Comparison of ENCODE assay signal across 8 mouse cellular contexts in the genomic region with DNA sequence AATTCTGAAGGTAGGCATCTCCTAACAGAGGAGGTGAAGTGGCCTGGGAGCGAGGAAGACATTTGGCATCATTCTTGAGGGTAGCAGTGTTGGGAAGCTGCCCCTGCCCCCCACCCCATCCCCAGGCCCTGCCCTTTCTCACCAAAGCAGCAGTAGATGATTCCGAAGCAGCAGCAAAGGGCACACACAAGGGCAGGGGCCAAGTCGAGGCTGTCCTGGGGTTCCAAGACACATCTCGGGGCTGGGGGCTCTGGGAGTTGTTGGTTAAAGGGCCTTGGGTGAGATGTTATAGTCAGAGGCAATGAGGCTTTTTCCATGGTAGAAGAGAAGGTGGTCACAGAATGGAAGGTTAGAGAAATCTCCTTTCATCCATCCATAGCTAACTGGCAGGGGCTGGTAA. TPM values are rescaled to one million over a fixed set of nuclear protein-coding genes. Genes with fewer than 3 reads are reported as not detected.
DNase-seq lines count a peak whose midpoint lies in the region; ATAC-seq lines count a peak whose summit lies in the region.
"Had no signal": no experiment of that assay in that cellular context is flagged by ENCODE, and none has a peak within 500 bp of the region (broad histone marks: within the 10 kb centered on the region; RNA-seq: fewer than 3 reads in every experiment).

No protein-coding gene starts in this region.

- peaks cover 45% of the 10 kb centered on the region for H3K4me1 ChIP-seq in megakaryocyte, embryonic 14.5 days
- H3K4me1 ChIP-seq in heart, embryonic 16.5 days (ENCODE audit: control insufficient read depth, insufficient read depth, low read length): peaks cover 30% of the 10 kb centered on the region
- peaks cover 39% of the 10 kb centered on the region for H3K4me1 ChIP-seq in liver, embryonic 12.5 days
- peaks cover 23% of the 10 kb centered on the region for H3K4me1 ChIP-seq in stomach, embryonic 16.5 days (ENCODE audit: control insufficient read depth, insufficient read depth, low read length)

- H3K36me3 ChIP-seq in megakaryocyte, embryonic 14.5 days (replicated peaks; ENCODE audit: low read length): peaks cover 71% of the 10 kb centered on the region
- no peaks in the 10 kb centered on the region; the same call in none of the 2 replicates for H3K36me3 ChIP-seq in heart, embryonic 16.5 days (ENCODE audit: control insufficient read depth, insufficient read depth)
- peaks cover 33% of the 10 kb centered on the region for H3K36me3 ChIP-seq in liver, embryonic 12.5 days
- H3K36me3 ChIP-seq in stomach, embryonic 16.5 days (ENCODE audit: control insufficient read depth, insufficient read depth, low read length): no peaks in the 10 kb centered on the region

- H3K27me3 ChIP-seq in megakaryocyte, embryonic 14.5 days (replicated peaks): no peaks in the 10 kb centered on the region
- no peaks in the 10 kb centered on the region for H3K27me3 ChIP-seq in heart, embryonic 16.5 days (ENCODE audit: control insufficient read depth, insufficient read depth, low read length)
- peaks cover 4% of the 10 kb centered on the region for H3K27me3 ChIP-seq in liver, embryonic 12.5 days (replicated peaks)
- no peaks in the 10 kb centered on the region for H3K27me3 ChIP-seq in stomach, embryonic 16.5 days (ENCODE audit: control insufficient read depth, insufficient read depth, low read length)

- WGBS in heart, embryonic 16.5 days: 47% methylated on average over 4 of the region's 4 CpGs
- 61% methylated on average over 4 of the region's 4 CpGs for WGBS in liver, embryonic 12.5 days (ENCODE audit: insufficient replicate concordance)
- 48% methylated on average over 4 of the region's 4 CpGs for WGBS in stomach, embryonic 16.5 days

- H3K9ac ChIP-seq in heart, embryonic 16.5 days (ENCODE audit: low read length): peak overlapping the region; percentile 94
- no peak overlapping the region for H3K9ac ChIP-seq in liver, embryonic 12.5 days
- peak overlapping the region; percentile 79 for H3K9ac ChIP-seq in stomach, embryonic 16.5 days (ENCODE audit: low read length)

- no peak overlapping the region; the same call in 1 of the 2 replicates for H3K27ac ChIP-seq in heart, embryonic 16.5 days (ENCODE audit: low read length)
- peak overlapping the region; percentile 93; the same call in 1 of the 2 replicates for H3K27ac ChIP-seq in liver, embryonic 12.5 days
- peak overlapping the region; percentile 96; the same call in 1 of the 2 replicates for H3K27ac ChIP-seq in stomach, embryonic 16.5 days (ENCODE audit: low read length)

- H3K4me3 ChIP-seq in megakaryocyte, embryonic 14.5 days (replicated peaks): peak overlapping the region; percentile 100
- peak overlapping the region; percentile 87 for H3K4me3 ChIP-seq in heart, embryonic 16.5 days (ENCODE audit: low read length)
- H3K4me3 ChIP-seq in liver, embryonic 12.5 days: peak overlapping the region; percentile 82; the same call in 1 of the 2 replicates
- H3K4me3 ChIP-seq in stomach, embryonic 16.5 days (replicated peaks; ENCODE audit: low read length): peak overlapping the region; percentile 56

- no peak for DNase-seq in adrenal gland, adult 2 months
- DNase-seq in adrenal gland, postnatal 10 days: no peak
- DNase-seq: thymus, adult 2 months had no signal

- ATAC-seq in megakaryocyte, adult 5-6 weeks (ENCODE audit: poor library complexity, severe bottlenecking): no peak
- ATAC-seq in heart, embryonic 16.5 days (replicated peaks; ENCODE audit: extremely low read depth, insufficient read depth, low FRiP score): no peak
- ATAC-seq in liver, embryonic 12.5 days: no peak
- no peak for ATAC-seq in stomach, embryonic 16.5 days (ENCODE audit: insufficient read depth, low FRiP score)

- H3K4me2 ChIP-seq in heart, embryonic 16.5 days (ENCODE audit: low read depth, low read length): peak overlapping the region; percentile 66
- H3K4me2 ChIP-seq in liver, embryonic 12.5 days: peak overlapping the region; percentile 94
- peak overlapping the region; percentile 83 for H3K4me2 ChIP-seq in stomach, embryonic 16.5 days (ENCODE audit: low read depth, low read length)

- no peaks in the 10 kb centered on the region for H3K9me3 ChIP-seq in megakaryocyte, embryonic 14.5 days
- H3K9me3 ChIP-seq in heart, embryonic 16.5 days (replicated peaks; ENCODE audit: control insufficient read depth, low read length): no peaks in the 10 kb centered on the region
- H3K9me3 ChIP-seq in liver, embryonic 12.5 days (replicated peaks): no peaks in the 10 kb centered on the region
- no peaks in the 10 kb centered on the region for H3K9me3 ChIP-seq in stomach, embryonic 16.5 days (replicated peaks; ENCODE audit: control insufficient read depth, low read length)

RNA-seq across cellular contexts. Expression of gene Dnajc14, which starts 0.9 kb away (rescaled TPM):
- 13.4 and 18.2 TPM in 2 replicates for polyA plus RNA-seq in megakaryocyte, embryonic 14.5 days (2012; ENCODE audit: insufficient read depth, low replicate concordance)
- 29.1 and 35.9 TPM in 2 replicates for total RNA-seq in megakaryocyte, adult 5-6 weeks (2015)
- 58.3 and 61.3 TPM in 2 replicates for total RNA-seq in megakaryocyte, adult 5-6 weeks (2017)
- 40.3 and 42.2 TPM in 2 replicates for polyA plus RNA-seq in heart, embryonic 16.5 days (2015; fragmentation: Nextera tagmentation; extraction: Ambion mirVana)
- polyA plus RNA-seq in liver, embryonic 12.5 days (2016; fragmentation: Nextera tagmentation; extraction: Ambion mirVana): 27.9 and 29.1 TPM in 2 replicates
- polyA plus RNA-seq in stomach, embryonic 16.5 days (2015; fragmentation: Nextera tagmentation; extraction: Ambion mirVana): 54.1 and 59.5 TPM in 2 replicates
- 10 to 100 TPM; 61.8 to 77.2 TPM for total RNA-seq in adrenal gland, adult 2 months (2021)
- 7.1 and 10.6 TPM in 2 replicates for polyA plus RNA-seq in adrenal gland, adult 2 months (2012; rRNA removed)
- total RNA-seq in adrenal gland, postnatal 10 days (2021): 10 to 100 TPM; 57.7 to 64.9 TPM

RNA-seq across cellular contexts. Expression of gene Tmem198b, which starts 1.2 kb away (rescaled TPM):
- polyA plus RNA-seq in megakaryocyte, embryonic 14.5 days (2012; ENCODE audit: insufficient read depth, low replicate concordance): 0.95 and 2.0 TPM in 2 replicates
- 4.5 and 6.5 TPM in 2 replicates for total RNA-seq in megakaryocyte, adult 5-6 weeks (2015)
- total RNA-seq in megakaryocyte, adult 5-6 weeks (2017): 3.9 and 4.0 TPM in 2 replicates
- 16.2 and 18.1 TPM in 2 replicates for polyA plus RNA-seq in heart, embryonic 16.5 days (2015; fragmentation: Nextera tagmentation; extraction: Ambion mirVana)
- polyA plus RNA-seq in liver, embryonic 12.5 days (2016; fragmentation: Nextera tagmentation; extraction: Ambion mirVana): 3.7 and 3.9 TPM in 2 replicates
- polyA plus RNA-seq in stomach, embryonic 16.5 days (2015; fragmentation: Nextera tagmentation; extraction: Ambion mirVana): 17.3 and 18.2 TPM in 2 replicates
- total RNA-seq in adrenal gland, adult 2 months (2021): 1 to 10 TPM; 6.7 to 9.4 TPM
- 15.6 and 18.0 TPM in 2 replicates for polyA plus RNA-seq in adrenal gland, adult 2 months (2012; rRNA removed)
- total RNA-seq in adrenal gland, postnatal 10 days (2021): 10 to 100 TPM; 11.0 to 14.1 TPM

RNA-seq across cellular contexts. Expression of gene Mmp19, which starts 12.2 kb away (rescaled TPM):
- polyA plus RNA-seq in megakaryocyte, embryonic 14.5 days (2012; ENCODE audit: insufficient read depth, low replicate concordance): 3.4 TPM in 1 of 2 replicates, not detected in the other
- 4.4 and 4.5 TPM in 2 replicates for total RNA-seq in megakaryocyte, adult 5-6 weeks (2015)
- total RNA-seq in megakaryocyte, adult 5-6 weeks (2017): 10.9 and 12.7 TPM in 2 replicates
- 1.3 and 2.4 TPM in 2 replicates for polyA plus RNA-seq in heart, embryonic 16.5 days (2015; fragmentation: Nextera tagmentation; extraction: Ambion mirVana)
- polyA plus RNA-seq in liver, embryonic 12.5 days (2016; fragmentation: Nextera tagmentation; extraction: Ambion mirVana): 5.5 and 6.8 TPM in 2 replicates
- 2.2 and 3.5 TPM in 2 replicates for polyA plus RNA-seq in stomach, embryonic 16.5 days (2015; fragmentation: Nextera tagmentation; extraction: Ambion mirVana)
- total RNA-seq in adrenal gland, adult 2 months (2021): 10 to 100 TPM; 35.8 to 64.4 TPM
- polyA plus RNA-seq in adrenal gland, adult 2 months (2012; rRNA removed): 16.0 and 16.8 TPM in 2 replicates
- 10 to 100 TPM; 22.1 to 23.9 TPM for total RNA-seq in adrenal gland, postnatal 10 days (2021)

RNA-seq across cellular contexts. Expression of gene Sarnp, which starts 14.2 kb away (rescaled TPM):
- 13.5 TPM in 1 of 2 replicates, not detected in the other for polyA plus RNA-seq in megakaryocyte, embryonic 14.5 days (2012; ENCODE audit: insufficient read depth, low replicate concordance)
- total RNA-seq in megakaryocyte, adult 5-6 weeks (2015): 173 and 182 TPM in 2 replicates
- 209 and 234 TPM in 2 replicates for total RNA-seq in megakaryocyte, adult 5-6 weeks (2017)
- 154 and 169 TPM in 2 replicates for polyA plus RNA-seq in heart, embryonic 16.5 days (2015; fragmentation: Nextera tagmentation; extraction: Ambion mirVana)
- polyA plus RNA-seq in liver, embryonic 12.5 days (2016; fragmentation: Nextera tagmentation; extraction: Ambion mirVana): 154 and 161 TPM in 2 replicates
- 161 and 184 TPM in 2 replicates for polyA plus RNA-seq in stomach, embryonic 16.5 days (2015; fragmentation: Nextera tagmentation; extraction: Ambion mirVana)
- 10 to 100 TPM; 52.7 to 55.8 TPM for total RNA-seq in adrenal gland, adult 2 months (2021)
- 1.3 and 1.5 TPM in 2 replicates for polyA plus RNA-seq in adrenal gland, adult 2 months (2012; rRNA removed)
- total RNA-seq in adrenal gland, postnatal 10 days (2021): 10 to 100 TPM; 52.0 to 55.0 TPM

RNA-seq across cellular contexts. Expression of gene Ormdl2, which starts 18.5 kb away (rescaled TPM):
- 13.9 TPM in 1 of 2 replicates, not detected in the other for polyA plus RNA-seq in megakaryocyte, embryonic 14.5 days (2012; ENCODE audit: insufficient read depth, low replicate concordance)
- total RNA-seq in megakaryocyte, adult 5-6 weeks (2015): 49.5 and 65.2 TPM in 2 replicates
- total RNA-seq in megakaryocyte, adult 5-6 weeks (2017): 67.1 and 72.3 TPM in 2 replicates
- 41.4 and 43.0 TPM in 2 replicates for polyA plus RNA-seq in heart, embryonic 16.5 days (2015; fragmentation: Nextera tagmentation; extraction: Ambion mirVana)
- polyA plus RNA-seq in liver, embryonic 12.5 days (2016; fragmentation: Nextera tagmentation; extraction: Ambion mirVana): 82.5 and 85.8 TPM in 2 replicates
- polyA plus RNA-seq in stomach, embryonic 16.5 days (2015; fragmentation: Nextera tagmentation; extraction: Ambion mirVana): 84.9 and 103 TPM in 2 replicates
- total RNA-seq in adrenal gland, adult 2 months (2021): 10 to 100 TPM; 52.3 to 64.8 TPM
- polyA plus RNA-seq in adrenal gland, adult 2 months (2012; rRNA removed): 29.4 and 36.8 TPM in 2 replicates
- 10 to 100 TPM; 28.3 to 30.2 TPM for total RNA-seq in adrenal gland, postnatal 10 days (2021)
